Mouse (Mus musculus): ENCODE results near the gene Gm44511.

DNA sequence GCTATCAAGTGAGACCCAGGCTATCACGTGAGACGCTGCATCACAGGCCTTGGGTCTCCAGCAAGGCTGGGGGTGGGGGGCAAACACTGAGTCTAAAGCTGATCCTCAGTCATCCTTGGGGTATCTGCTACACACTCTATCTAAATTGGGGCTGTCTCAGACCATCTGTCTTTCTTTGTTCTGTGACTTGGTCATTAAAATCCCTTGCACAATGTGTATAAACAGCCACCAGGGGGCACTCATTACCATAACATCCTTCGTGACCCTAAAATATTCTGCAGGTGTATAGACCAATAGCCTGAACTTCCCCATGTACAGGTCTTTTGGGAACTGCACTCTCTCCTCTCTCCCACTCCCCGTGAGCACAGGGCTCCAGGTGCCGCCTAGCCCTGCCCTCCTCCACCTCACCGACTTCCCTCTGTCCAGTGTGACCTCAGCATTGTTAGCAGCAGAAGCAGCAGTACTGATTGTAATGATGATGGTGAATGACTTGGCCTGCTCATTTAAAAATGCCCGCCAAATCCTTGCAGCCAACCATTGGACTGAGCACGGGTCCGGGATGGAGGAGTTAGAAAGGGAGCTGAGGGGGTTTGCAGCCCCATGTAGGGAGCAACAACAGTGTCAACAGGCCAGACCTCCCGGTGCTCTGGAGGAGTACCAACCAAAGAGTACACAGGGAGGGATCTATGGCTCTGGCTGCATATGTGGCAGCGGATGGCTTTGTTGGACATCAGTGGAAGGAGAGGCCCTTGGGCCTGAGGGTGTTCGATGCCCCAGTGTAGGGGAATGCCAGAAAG lies 28.1 kb upstream of the Gm44511 start:
- TF ChIP-seq CTCF (IDR thresholded peaks at IDR 0.05; ENCODE audit: borderline replicate concordance, control insufficient read depth, extremely low read depth, insufficient read depth, low read length, poor library complexity) (no peak), POLR2A (IDR thresholded peaks at IDR 0.05; ENCODE audit: control insufficient read depth, extremely low read depth, insufficient read depth, low read length, poor library complexity) (no peak)
